Mouse (Mus musculus) CH12.LX (cell line): ENCODE measurements at regions not wholly inside any gene's neighbourhood (a gene's known extent, or its start where the extent isn't known, plus 50 kb on each side); places are given as distances from the start of the nearest gene placed in this dataset.
A peak's percentile ranks its signal among the peaks of the same experiment; 100 is the strongest.

Experiments
- DNase-seq: peaks from one replicate; pipeline ENCODE4 v3.0.0-alpha.2; 2013; ENCODE audit errors: extremely low read depth
- H3K27ac ChIP-seq: 2 replicates; pipeline ENCODE4 v1.5.1; 2012; ENCODE audit warnings: low read depth, mild to moderate bottlenecking, control low read depth, moderate library complexity; ENCODE audit not compliant: insufficient read depth
- H3K27me3 ChIP-seq: replicated peaks from 2 replicates; pipeline ENCODE3; 2012; ENCODE audit warnings: inconsistent platforms
- H3K36me3 ChIP-seq, 2 experiments: replicated peaks in 1 of 2; 2 replicates each; pipeline versions ENCODE3 to v1.6.1; 2012; ENCODE audit warnings: inconsistent platforms in 1 of 2, low read length in 1 of 2, mild to moderate bottlenecking in 1 of 2, mixed read lengths in 1 of 2, moderate library complexity in 1 of 2; ENCODE audit not compliant: control insufficient read depth in 1 of 2, insufficient read depth in 1 of 2
- H3K4me1 ChIP-seq, 2 experiments: 2 replicates each; pipeline ENCODE4 v1.6.1; 2012; ENCODE audit warnings: inconsistent platforms in 1 of 2, moderate library complexity in 1 of 2; ENCODE audit not compliant: insufficient read depth in 2 of 2, control insufficient read depth in 1 of 2
- H3K4me2 ChIP-seq: 2 replicates; pipeline ENCODE4 v1.6.1; 2012; ENCODE audit warnings: low read depth, mild to moderate bottlenecking, control low read depth; ENCODE audit not compliant: poor library complexity, insufficient read depth, severe bottlenecking
- H3K4me3 ChIP-seq, 3 experiments: fragments of 150-350 bp in 1 of 3; sonication (generic) in 1 of 3; replicated peaks in 1 of 3; 2 replicates each; pipeline versions ENCODE3 to v1.5.1; 2011 to 2012; ENCODE audit warnings: low read depth in 2 of 3, low read length in 2 of 3, mild to moderate bottlenecking in 2 of 3, moderate library complexity in 2 of 3, control low read depth in 1 of 3, improper control_type of control experiment in 1 of 3, inconsistent platforms in 1 of 3, mixed read lengths in 1 of 3; ENCODE audit not compliant: poor library complexity in 1 of 3
- H3K79me2 ChIP-seq: replicated peaks from 2 replicates; pipeline ENCODE4 v1.6.1; 2012; ENCODE audit warnings: mild to moderate bottlenecking, moderate library complexity; ENCODE audit not compliant: control insufficient read depth, poor library complexity, insufficient read depth, severe bottlenecking; ENCODE audit errors: extremely low read depth
- H3K9ac ChIP-seq: 2 replicates; pipeline ENCODE4 v1.6.1; 2012; ENCODE audit warnings: low read depth, mild to moderate bottlenecking, control low read depth, moderate library complexity; ENCODE audit not compliant: insufficient read depth
- H3K9me3 ChIP-seq: replicated peaks from 2 replicates; pipeline ENCODE3; 2012; ENCODE audit warnings: low read length, inconsistent platforms, mixed read lengths
- BHLHE40 ChIP-seq: IDR thresholded peaks from 2 replicates; pipeline ENCODE4 v1.6.1; 2011; ENCODE audit warnings: mild to moderate bottlenecking, low read depth, low read length, improper control_type of control experiment
- CHD1 ChIP-seq: IDR thresholded peaks from 2 replicates; pipeline ENCODE4 v1.6.1; 2012; ENCODE audit warnings: low read depth, low read length, improper control_type of control experiment, inconsistent platforms
- CHD2 ChIP-seq: IDR thresholded peaks from 2 replicates; pipeline ENCODE4 v1.6.1; 2011; ENCODE audit warnings: low read length, improper control_type of control experiment
- CTCF ChIP-seq, 2 experiments: IDR thresholded peaks in 1 of 2; conservative IDR thresholded peaks in 1 of 2; 2 replicates each; pipeline ENCODE4 v1.5.1; 2011 to 2012; ENCODE audit warnings: low read depth in 2 of 2, low read length in 2 of 2, improper control_type of control experiment in 1 of 2, inconsistent platforms in 1 of 2, mild to moderate bottlenecking in 1 of 2, moderate library complexity in 1 of 2
- E2F4 ChIP-seq: IDR thresholded peaks from 2 replicates; pipeline ENCODE4 v1.6.1; 2011; ENCODE audit warnings: low read depth, low read length, improper control_type of control experiment; ENCODE audit not compliant: insufficient replicate concordance
- ELF1 ChIP-seq: IDR thresholded peaks from 2 replicates; pipeline ENCODE4 v1.6.1; 2014; ENCODE audit warnings: low read depth, mild to moderate bottlenecking, inconsistent platforms, low read length, improper control_type of control experiment
- EP300 ChIP-seq: IDR thresholded peaks from 2 replicates; pipeline ENCODE4 v1.6.1; 2011; ENCODE audit warnings: low read length, improper control_type of control experiment
- ETS1 ChIP-seq: conservative IDR thresholded peaks from 2 replicates; pipeline ENCODE4 v1.6.1; 2012; ENCODE audit warnings: low read depth, mild to moderate bottlenecking, inconsistent platforms, low read length, improper control_type of control experiment, moderate library complexity
- GABPA ChIP-seq: IDR thresholded peaks from 2 replicates; pipeline ENCODE4 v1.6.1; 2012; ENCODE audit warnings: low read depth, low read length, improper control_type of control experiment, inconsistent platforms; ENCODE audit not compliant: insufficient replicate concordance
- HCFC1 ChIP-seq: IDR thresholded peaks from 2 replicates; pipeline ENCODE4 v1.6.1; 2012; ENCODE audit warnings: low read depth, mild to moderate bottlenecking, inconsistent platforms, low read length, improper control_type of control experiment
- IRF4 ChIP-seq: IDR thresholded peaks from 2 replicates; pipeline ENCODE4 v1.6.1; 2014; ENCODE audit warnings: low read depth, mild to moderate bottlenecking, inconsistent platforms, low read length, improper control_type of control experiment
- JUN ChIP-seq: IDR thresholded peaks from 2 replicates; pipeline ENCODE4 v1.6.1; 2011; ENCODE audit warnings: low read depth, mild to moderate bottlenecking, low read length, improper control_type of control experiment, moderate library complexity; ENCODE audit not compliant: insufficient read depth
- JUND ChIP-seq: conservative IDR thresholded peaks from 2 replicates; pipeline ENCODE4 v1.6.1; 2011; ENCODE audit warnings: low read depth, low read length, improper control_type of control experiment
- KAT2A ChIP-seq: IDR thresholded peaks from 2 replicates; pipeline ENCODE4 v1.6.1; 2012; ENCODE audit warnings: low read length, improper control_type of control experiment, inconsistent platforms; ENCODE audit not compliant: insufficient replicate concordance
- MAFK ChIP-seq: IDR thresholded peaks from 2 replicates; pipeline ENCODE4 v1.6.1; 2011; ENCODE audit warnings: low read length, improper control_type of control experiment; ENCODE audit not compliant: insufficient replicate concordance
- MAX ChIP-seq: IDR thresholded peaks from 2 replicates; pipeline ENCODE4 v1.6.1; 2011; ENCODE audit warnings: low read length, improper control_type of control experiment
- MAZ ChIP-seq: IDR thresholded peaks from 2 replicates; pipeline ENCODE4 v1.6.1; 2012; ENCODE audit warnings: low read depth, mild to moderate bottlenecking, inconsistent platforms, low read length, improper control_type of control experiment, moderate library complexity
- MEF2A ChIP-seq: IDR thresholded peaks from 2 replicates; pipeline ENCODE4 v1.6.1; 2014; ENCODE audit warnings: low read depth, mild to moderate bottlenecking, inconsistent platforms, low read length, improper control_type of control experiment, borderline replicate concordance
- MXI1 ChIP-seq: IDR thresholded peaks from 2 replicates; pipeline ENCODE4 v1.6.1; 2011; ENCODE audit warnings: mild to moderate bottlenecking, low read depth, low read length, improper control_type of control experiment
- MYC ChIP-seq: IDR thresholded peaks from 2 replicates; pipeline ENCODE4 v1.6.1; 2011; ENCODE audit warnings: low read depth, mild to moderate bottlenecking, improper control_type of control experiment, low read length
- NRF1 ChIP-seq: IDR thresholded peaks from 2 replicates; pipeline ENCODE4 v1.6.1; 2014; ENCODE audit warnings: low read depth, mild to moderate bottlenecking, inconsistent platforms, low read length, improper control_type of control experiment, moderate library complexity
- PAX5 ChIP-seq: IDR thresholded peaks from 2 replicates; pipeline ENCODE4 v1.6.1; 2012; ENCODE audit warnings: low read length, inconsistent platforms, mixed read lengths
- POLR2AphosphoS2 ChIP-seq: IDR thresholded peaks from 2 replicates; pipeline ENCODE4 v1.6.1; 2011; ENCODE audit warnings: low read depth, low read length, improper control_type of control experiment
- RAD21 ChIP-seq: IDR thresholded peaks from 2 replicates; pipeline ENCODE4 v1.6.1; 2011; ENCODE audit warnings: low read depth, mild to moderate bottlenecking, low read length, improper control_type of control experiment, moderate library complexity
- RCOR1 ChIP-seq: conservative IDR thresholded peaks from 2 replicates; pipeline ENCODE4 v1.6.1; 2012; ENCODE audit warnings: low read depth, mild to moderate bottlenecking, inconsistent platforms, low read length, improper control_type of control experiment
- SIN3A ChIP-seq: IDR thresholded peaks from 2 replicates; pipeline ENCODE4 v1.6.1; 2012; ENCODE audit warnings: low read length, improper control_type of control experiment, inconsistent platforms
- SMC3 ChIP-seq: IDR thresholded peaks from 2 replicates; pipeline ENCODE4 v1.6.1; 2011; ENCODE audit warnings: low read depth, low read length, improper control_type of control experiment
- TBP ChIP-seq: conservative IDR thresholded peaks from 2 replicates; pipeline ENCODE4 v1.6.1; 2011; ENCODE audit warnings: low read depth, low read length, improper control_type of control experiment
- TCF12 ChIP-seq: IDR thresholded peaks from 2 replicates; pipeline ENCODE4 v1.6.1; 2014; ENCODE audit warnings: low read depth, mild to moderate bottlenecking, inconsistent platforms, low read length, improper control_type of control experiment
- USF1 ChIP-seq: IDR thresholded peaks from 2 replicates; pipeline ENCODE4 v1.6.1; 2014; ENCODE audit warnings: low read depth, mild to moderate bottlenecking, inconsistent platforms, low read length, improper control_type of control experiment
- USF2 ChIP-seq: conservative IDR thresholded peaks from 2 replicates; pipeline ENCODE4 v1.6.1; 2011; ENCODE audit warnings: low read depth, low read length, improper control_type of control experiment
- ZC3H11A ChIP-seq: IDR thresholded peaks from 2 replicates; pipeline ENCODE4 v1.6.1; 2012; ENCODE audit warnings: low read depth, mild to moderate bottlenecking, inconsistent platforms, low read length, improper control_type of control experiment
- ZKSCAN1 ChIP-seq: IDR thresholded peaks from 2 replicates; pipeline ENCODE4 v1.6.1; 2012; ENCODE audit warnings: low read depth, inconsistent platforms, low read length, improper control_type of control experiment, borderline replicate concordance
- ZMIZ1 ChIP-seq: IDR thresholded peaks from 2 replicates; pipeline ENCODE4 v1.6.1; 2012; ENCODE audit warnings: low read depth, mild to moderate bottlenecking, inconsistent platforms, low read length, improper control_type of control experiment
- ZNF384 ChIP-seq: IDR thresholded peaks from 2 replicates; pipeline ENCODE4 v1.6.1; 2012; ENCODE audit warnings: low read depth, low read length, improper control_type of control experiment, inconsistent platforms
- dilution Hi-C: fragments of 300-500 bp; cut with MboI; formaldehyde crosslinking; loops from 2 replicates; pipeline ENCODE4 v1.14.3; 2020; ENCODE audit warnings: low sequenced_read_pairs; ENCODE audit not compliant: extremely low pct_unique_long_range_greater_than_20kb, extremely low pct_ligation_motif_present
- in situ Hi-C: fragments of 300-500 bp; cut with MboI; formaldehyde crosslinking; loops from 3 replicates; pipeline ENCODE4 v1.14.3; 2019; ENCODE audit warnings: low sequenced_read_pairs, low pct_ligation_motif_present, low pct_unique_long_range_greater_than_20kb, mixed read lengths

DNA sequence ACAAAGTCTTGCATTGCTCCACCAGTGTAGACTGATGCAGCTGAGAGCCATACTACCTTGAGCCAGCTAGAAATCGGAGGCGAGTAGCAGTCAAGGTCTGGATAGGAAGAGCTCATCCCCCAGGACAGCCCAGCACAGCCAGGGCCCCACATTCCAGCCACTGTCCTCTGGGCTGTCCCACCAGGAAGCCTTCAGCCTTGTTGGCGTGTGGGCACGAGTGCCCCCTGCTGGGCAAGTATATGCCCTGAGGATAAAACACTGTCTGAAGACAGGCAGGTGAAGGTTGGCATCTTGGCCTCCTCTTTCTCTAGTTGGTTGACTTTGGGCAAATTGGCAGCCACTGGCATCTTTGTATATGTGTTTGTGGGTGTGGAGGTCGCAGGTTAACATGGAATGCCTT, 56.0 kb upstream of the Wnt11 start:
- in situ Hi-C loops, result no loop called here
- Histone ChIP-seq H3K9me3 (no peaks in the 10 kb centered on the region), H3K36me3 (no peaks in the 10 kb centered on the region), H3K79me2 (no peaks in the 10 kb centered on the region), H3K4me2 (no peak overlapping the region), H3K4me1 (peaks cover 11 to 18% of the 10 kb centered on the region in 2 experiments), H3K27me3 (peaks cover 51% of the 10 kb centered on the region), H3K9ac (no peak overlapping the region), H3K27ac (no peak overlapping the region), H3K4me3 (no peak overlapping the region)
- dilution Hi-C loops, result no loop called here
- TF ChIP-seq HCFC1, result no peak
- no peak for TF ChIP-seq TCF12
- TF ChIP-seq E2F4, result no peak
- TF ChIP-seq RAD21, result peak; percentile 68
- no peak for TF ChIP-seq PAX5
- no peak for TF ChIP-seq EP300
- TF ChIP-seq IRF4, result no peak
- no peak for TF ChIP-seq MAFK
- TF ChIP-seq USF2, result no peak
- no peak for TF ChIP-seq ZMIZ1
- no peak for TF ChIP-seq MYC
- peak; percentile 81 for TF ChIP-seq SMC3
- TF ChIP-seq CHD1, result no peak
- no peak for TF ChIP-seq SIN3A
- TF ChIP-seq NRF1, result no peak
- no peak for TF ChIP-seq TBP
- no peak for TF ChIP-seq BHLHE40
- TF ChIP-seq JUND, result no peak
- TF ChIP-seq ELF1, result peak; percentile 61; the same call in 1 of the 2 replicates
- TF ChIP-seq MAX, result no peak
- no peak for TF ChIP-seq MEF2A
- no peak for TF ChIP-seq GABPA
- no peak for TF ChIP-seq MAZ
- TF ChIP-seq ETS1, result no peak
- TF ChIP-seq CTCF (conservative IDR thresholded peaks at IDR 0.05 in 1 of 2, IDR thresholded peaks at IDR 0.05 in 1 of 2; ENCODE audit: low read depth in 2 of 2, low read length in 2 of 2), result peak; percentile 67 to 85; a peak in 3 of 4 replicates
- TF ChIP-seq CHD2, result no peak
- TF ChIP-seq ZC3H11A, result no peak
- TF ChIP-seq POLR2AphosphoS2, result no peak
- no peak for TF ChIP-seq MXI1
- TF ChIP-seq ZKSCAN1, result no peak
- TF ChIP-seq USF1, result no peak
- no peak for TF ChIP-seq ZNF384
- TF ChIP-seq JUN, result no peak
- TF ChIP-seq RCOR1, result no peak
- no peak for TF ChIP-seq KAT2A
- peak; percentile 55 for DNase-seq
